Mouse (Mus musculus) right cerebral cortex, adult 18-20 months (tissue): Measurements from ENCODE around the gene Tjap1.

Experiments
- DNase-seq: peaks from one replicate; pipeline ENCODE4 v3.0.0; 2022; ENCODE audit warnings: mixed read lengths

Tjap1 gene

GRCm38 (mm10) chr17:46278011-46278765, 4.6 kb downstream of the Tjap1 start:
- no peak for DNase-seq

- DNase-seq, result no peak
Measured at GRCm38 (mm10) chr17:46277586-46277985, 5.2 kb downstream of the Tjap1 start.

- no peak for DNase-seq
Measured at GRCm38 (mm10) chr17:46275506-46275905, 7.3 kb downstream of the Tjap1 start.

- DNase-seq, result no peak
Measured at GRCm38 (mm10) chr17:46275034-46275433, 7.8 kb downstream of the Tjap1 start.

DNA sequence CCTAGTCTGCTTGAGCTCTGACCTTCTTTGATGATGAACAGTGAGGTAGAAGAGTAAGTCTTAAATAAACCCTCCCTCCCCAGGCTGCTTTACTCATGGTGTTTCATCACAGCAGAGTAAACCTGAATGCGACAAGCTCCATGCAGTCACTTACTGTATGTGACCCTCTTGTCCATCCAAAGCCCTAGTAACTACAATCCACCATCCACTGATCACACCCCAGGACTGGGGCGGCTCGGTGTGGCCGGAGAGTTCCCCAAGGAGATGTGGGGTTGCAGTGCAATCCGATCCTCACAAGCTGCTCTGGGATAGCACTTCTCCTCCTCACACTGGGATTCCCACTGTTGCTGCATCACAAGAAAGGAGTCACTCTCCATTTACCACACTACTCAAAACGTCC, 8.4 kb downstream of the Tjap1 start:
- DNase-seq, result no peak

DNA sequence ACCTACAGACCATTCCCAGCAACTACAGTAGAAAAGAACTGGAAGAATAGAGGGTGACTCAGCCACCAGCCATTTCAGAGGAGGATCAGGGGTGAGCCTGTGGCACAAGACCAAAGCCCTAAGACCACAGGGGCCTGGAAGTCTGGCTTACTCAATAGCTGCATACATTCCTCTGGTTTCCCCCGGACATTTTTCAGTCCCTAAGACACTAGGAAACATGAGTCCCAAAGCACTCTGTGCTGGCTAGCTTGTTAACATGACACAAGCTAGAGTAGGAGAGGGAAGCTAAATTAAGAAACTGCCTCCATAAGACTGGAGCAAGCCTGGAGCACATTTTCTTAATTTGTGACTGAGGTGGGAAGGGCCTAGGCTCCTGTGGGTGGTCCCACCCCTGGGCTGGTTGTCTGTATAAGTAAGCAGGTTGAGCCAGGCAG, 9.0 kb downstream of the Tjap1 start:
- no peak for DNase-seq

GRCm38 (mm10) chr17:46272675-46273074, 10.2 kb downstream of the Tjap1 start:
- DNase-seq, result no peak

- DNase-seq, result no peak
Measured at GRCm38 (mm10) chr17:46272058-46272457, 10.8 kb downstream of the Tjap1 start.

DNA sequence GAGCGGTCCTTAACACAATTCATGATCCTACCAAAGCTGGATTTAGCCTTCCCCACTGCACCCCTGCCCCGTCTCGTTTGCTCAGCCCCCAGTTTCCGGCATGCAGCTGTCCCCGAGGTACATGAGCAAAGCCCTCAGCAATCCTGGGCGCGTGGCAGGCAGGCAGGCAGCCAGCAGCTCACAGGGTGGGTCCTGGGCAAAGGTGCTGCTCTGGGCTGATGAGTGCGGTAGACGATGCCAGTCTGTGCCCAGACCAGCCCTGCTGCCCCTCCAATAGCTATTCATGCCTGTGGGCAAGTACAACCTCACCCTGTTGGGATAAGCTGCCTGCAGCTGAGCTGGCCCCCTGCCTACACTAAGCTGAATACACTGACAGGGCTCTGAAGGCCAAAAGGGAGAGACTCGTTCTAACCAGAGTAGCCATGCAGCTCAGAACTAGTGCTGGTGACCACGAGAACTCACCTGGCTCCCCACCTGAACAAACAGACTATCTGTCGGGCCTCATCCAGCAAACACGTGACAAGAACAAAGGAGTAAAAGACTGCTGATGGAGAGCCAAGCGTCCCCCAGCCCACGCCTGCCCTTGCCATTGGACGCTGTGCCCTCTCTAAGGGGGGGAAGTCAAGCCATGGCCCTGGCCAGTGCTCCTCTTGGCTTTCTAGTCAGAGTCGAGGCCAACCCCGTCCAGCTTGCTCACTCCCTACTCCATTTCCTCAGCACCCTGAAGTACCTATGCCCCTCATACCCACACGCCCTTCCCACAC, 12.9 kb downstream of the Tjap1 start:
- no peak for DNase-seq

GRCm38 (mm10) chr17:46268026-46268720, 14.7 kb downstream of the Tjap1 start:
- DNase-seq, result no peak

GRCm38 (mm10) chr17:46267511-46267910, 15.3 kb downstream of the Tjap1 start:
- no peak for DNase-seq

GRCm38 (mm10) chr17:46266986-46267385, 15.8 kb downstream of the Tjap1 start:
- DNase-seq, result no peak

DNA sequence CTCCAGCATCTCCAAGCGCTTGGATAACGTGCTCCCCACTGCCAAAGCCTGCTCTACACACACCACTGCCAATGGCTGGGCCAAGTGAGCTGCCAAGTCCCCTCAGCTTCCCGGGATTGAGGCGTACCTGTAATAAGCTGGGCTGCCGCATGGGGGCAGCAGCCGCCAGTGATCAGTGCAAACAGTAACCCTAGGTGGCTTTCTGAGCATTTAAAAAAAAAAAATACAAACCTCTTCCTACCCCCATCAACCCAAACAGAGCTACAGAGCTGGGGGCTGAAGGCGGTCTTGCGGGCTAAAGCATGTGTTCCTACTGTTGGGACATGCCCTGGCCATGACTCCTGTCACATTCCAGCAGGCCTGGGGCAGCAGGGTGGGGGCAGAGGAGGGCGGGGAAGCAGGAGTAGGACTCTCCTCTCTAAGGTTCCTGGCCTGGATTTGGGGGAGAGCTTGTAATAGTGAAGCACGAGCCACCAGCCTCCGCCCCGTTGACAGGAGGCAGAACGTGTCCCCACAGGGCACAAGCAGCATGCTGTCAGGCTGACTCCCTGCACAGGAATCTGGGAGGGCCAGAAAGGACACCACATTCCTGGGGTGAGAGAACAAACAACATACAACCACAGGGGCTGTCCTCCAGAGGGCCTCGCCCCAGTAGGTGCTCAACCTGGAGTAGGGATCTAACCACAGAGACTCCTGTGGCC, 16.8 kb downstream of the Tjap1 start:
- peak; percentile 86 for DNase-seq

- no peak for DNase-seq
Measured at GRCm38 (mm10) chr17:46265502-46265901, 17.3 kb downstream of the Tjap1 start.

DNA sequence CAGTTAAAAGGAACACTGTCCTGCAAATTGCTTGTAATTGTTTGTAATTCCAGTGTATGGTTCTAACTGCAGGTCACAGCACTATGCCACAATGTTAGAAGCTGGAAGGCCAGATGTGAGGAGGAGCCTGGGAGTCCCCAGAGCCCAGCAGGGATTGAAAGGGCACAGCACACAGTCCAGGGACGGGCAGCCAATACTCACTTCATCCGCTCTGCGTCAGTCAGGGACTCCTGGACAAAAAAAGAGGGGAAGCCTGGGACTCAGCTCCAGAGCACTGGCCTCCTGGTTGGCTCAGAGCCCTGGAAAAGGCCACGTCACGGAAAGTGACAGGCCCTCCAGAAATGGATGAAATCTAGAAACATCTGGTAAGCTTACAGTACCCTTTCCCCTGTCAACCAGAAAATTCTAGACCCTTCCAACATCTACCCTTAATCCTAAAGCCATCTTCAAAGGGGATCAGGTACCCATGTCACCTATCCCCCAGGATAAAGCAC, 20.6 kb downstream of the Tjap1 start:
- DNase-seq, result no peak

- DNase-seq, result no peak
Measured at GRCm38 (mm10) chr17:46259675-46260074, 23.2 kb downstream of the Tjap1 start.

- DNase-seq, result no peak
Measured at GRCm38 (mm10) chr17:46258279-46259053, 24.4 kb downstream of the Tjap1 start.

DNA sequence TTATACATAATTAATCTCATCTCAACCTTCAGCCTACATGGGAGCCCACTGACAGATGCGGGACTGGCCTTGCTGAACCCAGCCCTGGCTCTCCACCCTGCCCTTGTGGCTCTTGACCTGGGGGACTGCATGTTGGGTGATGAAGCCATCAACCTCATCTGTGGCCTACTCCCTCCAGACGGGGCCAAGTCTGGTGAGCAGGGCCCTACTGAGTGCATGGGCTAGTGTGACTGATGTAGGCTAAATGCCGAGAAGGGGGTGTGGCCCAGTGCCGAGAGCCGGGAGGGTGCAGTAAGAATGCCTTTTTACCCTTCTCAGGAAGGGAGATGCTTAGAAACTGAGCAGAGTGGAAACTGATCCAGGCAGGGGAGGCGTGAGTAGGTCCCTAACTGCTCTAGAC, 27.7 kb downstream of the Tjap1 start:
- DNase-seq, result no peak

DNA sequence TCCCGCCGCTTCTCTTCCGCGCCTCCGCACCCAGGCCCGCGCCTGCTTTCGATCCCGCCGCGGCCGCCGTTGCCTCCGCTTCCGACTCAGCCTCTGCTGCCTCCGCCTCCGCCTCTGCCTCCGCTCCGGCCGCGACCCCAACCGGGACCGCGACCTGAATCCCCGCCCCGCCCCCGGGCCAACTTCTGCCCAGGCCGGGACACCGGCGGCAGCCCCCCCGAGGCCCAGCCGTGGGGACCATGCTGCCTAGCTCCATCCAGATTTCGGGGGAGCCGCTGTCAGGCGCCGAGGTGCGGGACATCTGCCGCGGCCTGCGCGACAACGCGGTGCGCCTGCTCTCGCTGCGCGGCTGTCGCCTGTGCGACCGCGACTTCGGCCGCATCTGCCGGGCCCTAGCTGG, 28.7 kb downstream of the Tjap1 start:
- DNase-seq, result peak; percentile 45

- DNase-seq, result peak; percentile 95
Measured at GRCm38 (mm10) chr17:46253452-46254084, 29.3 kb downstream of the Tjap1 start, which contains the start of gene Lrrc73. Gene Lrrc73 (plus strand): TSS chr17:46253531.
